Comparison of ENCODE assay signal across 8 mouse cellular contexts in genomic region chr9:21225415-21225758, GRCm38 (mm10). TPM values are rescaled to one million over a fixed set of nuclear protein-coding genes. Genes with fewer than 3 reads are reported as not detected.
DNase-seq lines count a peak whose midpoint lies in the region; ATAC-seq and TF ChIP-seq lines count a peak whose summit lies in the region.

No protein-coding gene starts in this region.

- H3K9ac ChIP-seq in hindbrain, embryonic 15.5 days: no peak overlapping the region
- no peak overlapping the region for H3K9ac ChIP-seq in midbrain, embryonic 13.5 days (replicated peaks)

- peak overlapping the region; percentile 30; the same call in 1 of the 2 replicates for H3K4me3 ChIP-seq in kidney, adult 2 months (ENCODE audit: insufficient read depth, low read depth, low read length)
- peak overlapping the region; percentile 49 for H3K4me3 ChIP-seq in brown adipose tissue, adult 24 weeks (ENCODE audit: insufficient read depth, low read depth, low read length)
- H3K4me3 ChIP-seq in hindbrain, embryonic 15.5 days: peak overlapping the region; percentile 24
- H3K4me3 ChIP-seq in midbrain, embryonic 13.5 days (replicated peaks): no peak overlapping the region

- H3K27me3 ChIP-seq in kidney, adult 2 months (replicated peaks; ENCODE audit: control insufficient read depth, insufficient read depth, low read length): no peaks in the 10 kb centered on the region
- no peaks in the 10 kb centered on the region for H3K27me3 ChIP-seq in hindbrain, embryonic 15.5 days
- H3K27me3 ChIP-seq in midbrain, embryonic 13.5 days: peaks cover 16% of the 10 kb centered on the region; the same call in 1 of the 2 replicates

- no peak for TF ChIP-seq CTCF in kidney, adult 2 months (conservative IDR thresholded peaks at IDR 0.05; ENCODE audit: insufficient read depth, insufficient read length, low read depth, low read length)

- H3K4me1 ChIP-seq in kidney, adult 2 months (ENCODE audit: control insufficient read depth, insufficient read depth, low read length): peaks cover 5% of the 10 kb centered on the region; the same call in 1 of the 2 replicates
- no peaks in the 10 kb centered on the region for H3K4me1 ChIP-seq in brown adipose tissue, adult 24 weeks (ENCODE audit: control insufficient read depth, insufficient read depth, insufficient read length, low read length)
- peaks cover 23% of the 10 kb centered on the region for H3K4me1 ChIP-seq in hindbrain, embryonic 15.5 days (replicated peaks)
- H3K4me1 ChIP-seq in midbrain, embryonic 13.5 days (replicated peaks): peaks cover 22% of the 10 kb centered on the region

- H3K36me3 ChIP-seq in kidney, adult 2 months (ENCODE audit: control insufficient read depth, insufficient read depth, low read length): no peaks in the 10 kb centered on the region
- H3K36me3 ChIP-seq in hindbrain, embryonic 15.5 days: peaks cover 11% of the 10 kb centered on the region
- H3K36me3 ChIP-seq in midbrain, embryonic 13.5 days: peaks cover 15% of the 10 kb centered on the region

- no peak overlapping the region for H3K27ac ChIP-seq in kidney, adult 2 months (ENCODE audit: insufficient read depth, low read depth, low read length)
- no peak overlapping the region for H3K27ac ChIP-seq in brown adipose tissue, adult 24 weeks (replicated peaks; ENCODE audit: low read depth, low read length)
- no peak overlapping the region for H3K27ac ChIP-seq in hindbrain, embryonic 15.5 days (replicated peaks)
- H3K27ac ChIP-seq in midbrain, embryonic 13.5 days: no peak overlapping the region

- DNase-seq in kidney, adult 2 months: no peak
- no peak for DNase-seq in kidney, postnatal 4 days
- DNase-seq in frontal cortex, postnatal 36 days (ENCODE audit: low spot score in 2 of 2): no peak
- DNase-seq in adrenal gland, postnatal 36 days: no peak
- no peak for DNase-seq in spleen, adult 12 weeks (ENCODE audit: low spot score)

- peak overlapping the region; percentile 51 for H3K4me2 ChIP-seq in hindbrain, embryonic 15.5 days
- H3K4me2 ChIP-seq in midbrain, embryonic 13.5 days (replicated peaks): peak overlapping the region; percentile 32

- H3K9me3 ChIP-seq in hindbrain, embryonic 15.5 days: no peaks in the 10 kb centered on the region
- H3K9me3 ChIP-seq in midbrain, embryonic 13.5 days: no peaks in the 10 kb centered on the region

- 10% methylated on average over 7 of the region's 7 CpGs for WGBS in kidney, adult 2 months
- WGBS in hindbrain, embryonic 15.5 days: 14% methylated on average over 7 of the region's 7 CpGs
- WGBS in midbrain, embryonic 13.5 days: 15% methylated on average over 7 of the region's 7 CpGs

- no peak for TF ChIP-seq POLR2A in kidney, adult 2 months (IDR thresholded peaks at IDR 0.05; ENCODE audit: low read depth, low read length)

- ATAC-seq in hindbrain, embryonic 15.5 days (ENCODE audit: low FRiP score, low read depth): no peak
- no peak for ATAC-seq in midbrain, embryonic 13.5 days

RNA-seq across cellular contexts. Expression of gene Keap1, which starts 13.8 kb away (rescaled TPM):
- 42.8 and 52.4 TPM in 2 replicates for polyA plus RNA-seq in kidney, adult 2 months (2012; rRNA removed)
- 24.6 and 25.5 TPM in 2 replicates for polyA plus RNA-seq in brown adipose tissue, adult 24 weeks (2012; ENCODE audit: insufficient read depth, insufficient read length, missing spikeins)
- polyA plus RNA-seq in hindbrain, embryonic 15.5 days (2015; fragmentation: Nextera tagmentation; extraction: Ambion mirVana): 66.7 and 68.2 TPM in 2 replicates
- 58.6 and 61.9 TPM in 2 replicates for polyA plus RNA-seq in midbrain, embryonic 13.5 days (2015; fragmentation: Nextera tagmentation; extraction: Ambion mirVana)
- 10 to 100 TPM; 45.8 to 46.0 TPM for total RNA-seq in adrenal gland, postnatal 36 days (2021)

RNA-seq across cellular contexts. Expression of gene S1pr5, which starts 22.9 kb away (rescaled TPM):
- polyA plus RNA-seq in kidney, adult 2 months (2012; rRNA removed): 0.38 and 0.39 TPM in 2 replicates
- 2.1 and 3.6 TPM in 2 replicates for polyA plus RNA-seq in brown adipose tissue, adult 24 weeks (2012; ENCODE audit: insufficient read depth, insufficient read length, missing spikeins)
- 4.1 and 4.6 TPM in 2 replicates for polyA plus RNA-seq in hindbrain, embryonic 15.5 days (2015; fragmentation: Nextera tagmentation; extraction: Ambion mirVana)
- 1.1 and 1.6 TPM in 2 replicates for polyA plus RNA-seq in midbrain, embryonic 13.5 days (2015; fragmentation: Nextera tagmentation; extraction: Ambion mirVana)
- total RNA-seq in adrenal gland, postnatal 36 days (2021): under 1 TPM in 1 of 2 experiments, not detected in 1; 0.99 TPM

RNA-seq across cellular contexts. Expression of gene Atg4d, which starts 39.7 kb away (rescaled TPM):
- polyA plus RNA-seq in kidney, adult 2 months (2012; rRNA removed): 67.0 and 71.9 TPM in 2 replicates
- 23.5 and 23.7 TPM in 2 replicates for polyA plus RNA-seq in brown adipose tissue, adult 24 weeks (2012; ENCODE audit: insufficient read depth, insufficient read length, missing spikeins)
- polyA plus RNA-seq in hindbrain, embryonic 15.5 days (2015; fragmentation: Nextera tagmentation; extraction: Ambion mirVana): 47.6 and 53.7 TPM in 2 replicates
- 55.3 and 57.8 TPM in 2 replicates for polyA plus RNA-seq in midbrain, embryonic 13.5 days (2015; fragmentation: Nextera tagmentation; extraction: Ambion mirVana)
- 10 to 100 TPM; 39.1 to 39.5 TPM for total RNA-seq in adrenal gland, postnatal 36 days (2021)

RNA-seq across cellular contexts. Expression of gene Pde4a, which starts 59.9 kb away (rescaled TPM):
- 7.8 and 9.0 TPM in 2 replicates for polyA plus RNA-seq in kidney, adult 2 months (2012; rRNA removed)
- polyA plus RNA-seq in brown adipose tissue, adult 24 weeks (2012; ENCODE audit: insufficient read depth, insufficient read length, missing spikeins): 16.2 and 29.4 TPM in 2 replicates
- polyA plus RNA-seq in hindbrain, embryonic 15.5 days (2015; fragmentation: Nextera tagmentation; extraction: Ambion mirVana): 36.5 and 41.0 TPM in 2 replicates
- polyA plus RNA-seq in midbrain, embryonic 13.5 days (2015; fragmentation: Nextera tagmentation; extraction: Ambion mirVana): 20.1 and 20.2 TPM in 2 replicates
- total RNA-seq in adrenal gland, postnatal 36 days (2021): 10 to 100 TPM in 1 of 2 experiments, 1 to 10 TPM in 1; 8.6 to 10.6 TPM
